In genomic region chr3:141218561-141218960, GRCm38 (mm10) we compare ENCODE assay signal across 21 mouse cellular contexts. TPM values are rescaled to one million over a fixed set of nuclear protein-coding genes. Genes with fewer than 3 reads are reported as not detected.
"Had no signal": no experiment of that assay in that cellular context is flagged by ENCODE, and none has a peak within 500 bp of the region (broad histone marks: within the 10 kb centered on the region; RNA-seq: fewer than 3 reads in every experiment).

No protein-coding gene starts in this region.

- H3K27ac ChIP-seq: limb, embryonic 13.5 days; liver, embryonic 14.5 days; midbrain, embryonic 13.5 days; neural tube, embryonic 12.5 days had no signal

- H3K36me3 ChIP-seq: limb, embryonic 13.5 days; midbrain, embryonic 13.5 days; neural tube, embryonic 12.5 days had no signal

- H3K4me3 ChIP-seq: limb, embryonic 13.5 days; midbrain, embryonic 13.5 days; myocyte; neural tube, embryonic 12.5 days had no signal

- H3K27me3 ChIP-seq: limb, embryonic 13.5 days; midbrain, embryonic 13.5 days; neural tube, embryonic 12.5 days had no signal

- H3K4me2 ChIP-seq: limb, embryonic 13.5 days; midbrain, embryonic 13.5 days; neural tube, embryonic 12.5 days had no signal

- H3K9me3 ChIP-seq: limb, embryonic 13.5 days; midbrain, embryonic 13.5 days; neural tube, embryonic 12.5 days had no signal

- DNase-seq: kidney, adult 9 months; kidney, postnatal 14 days; left cerebral cortex, postnatal 4 days; right cerebral cortex, postnatal 4 days; spleen, adult 18-20 months; thymus, adult 18-20 months; thymus, postnatal 25 days had no signal

- H3K9ac ChIP-seq: limb, embryonic 13.5 days; liver, embryonic 14.5 days; midbrain, embryonic 13.5 days; neural tube, embryonic 12.5 days had no signal

- H3K4me1 ChIP-seq: limb, embryonic 13.5 days; midbrain, embryonic 13.5 days; neural tube, embryonic 12.5 days had no signal

- ATAC-seq: intestine, embryonic 16.5 days; midbrain, embryonic 13.5 days had no signal

RNA-seq across cellular contexts. Expression of gene Pdha2, which starts 6.4 kb away (rescaled TPM):
- total RNA-seq: layer of hippocampus, postnatal 25 days; left cerebral cortex, postnatal 10 days; left cerebral cortex, postnatal 4 days; liver, adult 2 months; megakaryocyte progenitor cell, adult 5-6 weeks; neutrophil, adult 5-6 weeks had no signal
- polyA plus RNA-seq: intestine, embryonic 16.5 days; large intestine, adult 2 months; limb, embryonic 13.5 days; liver, adult 2 months; liver, embryonic 14.5 days; midbrain, embryonic 13.5 days; myocyte; neural tube, embryonic 12.5 days; stomach, embryonic 14.5 days; urinary bladder, adult 2 months had no signal
